Mouse (Mus musculus): ENCODE results near the gene Slc26a11. TPM values are rescaled to one million over a fixed set of nuclear protein-coding genes. Genes with fewer than 3 reads are reported as not detected.

The Slc26a11 gene
- polyA plus RNA-seq, 1 experiment from 2014 or later: 5.0 TPM

GRCm38 (mm10) chr11:119391386-119392000, 36.1 kb downstream of the Slc26a11 start:
- DNase-seq: no peak
- H3K9me3 ChIP-seq (ENCODE audit: control insufficient read depth, low read length): no peaks in the 10 kb centered on the region
- H3K4me1 ChIP-seq (ENCODE audit: control insufficient read depth, insufficient read depth, low read length): peaks cover 8% of the 10 kb centered on the region; the same call in 1 of the 2 replicates
- no peak overlapping the region for H3K4me2 ChIP-seq (ENCODE audit: low read length)
- peaks cover 76% of the 10 kb centered on the region for H3K27me3 ChIP-seq (ENCODE audit: control insufficient read depth, insufficient read depth, low read length)
- H3K4me3 ChIP-seq (replicated peaks; ENCODE audit: low read depth, low read length): no peak overlapping the region
- H3K9ac ChIP-seq (replicated peaks; ENCODE audit: low read length): no peak overlapping the region
- no peaks in the 10 kb centered on the region for H3K36me3 ChIP-seq (ENCODE audit: control insufficient read depth, insufficient read depth, low read length)
- WGBS: 29% methylated on average over 7 of the region's 7 CpGs
- no peak overlapping the region for H3K27ac ChIP-seq (replicated peaks; ENCODE audit: low read depth, low read length)
- ATAC-seq (ENCODE audit: low FRiP score, low TSS enrichment): no peak

GRCm38 (mm10) chr11:119392001-119392614, 36.8 kb downstream of the Slc26a11 start:
- Histone ChIP-seq H3K4me1 (ENCODE audit: control insufficient read depth, insufficient read depth, low read length) (peaks cover 8% of the 10 kb centered on the region; the same call in 1 of the 2 replicates), H3K9ac (replicated peaks; ENCODE audit: low read length) (no peak overlapping the region), H3K9me3 (ENCODE audit: control insufficient read depth, low read length) (no peaks in the 10 kb centered on the region), H3K36me3 (ENCODE audit: control insufficient read depth, insufficient read depth, low read length) (no peaks in the 10 kb centered on the region), H3K4me3 (replicated peaks; ENCODE audit: low read depth, low read length) (no peak overlapping the region), H3K4me2 (ENCODE audit: low read length) (no peak overlapping the region), H3K27ac (replicated peaks; ENCODE audit: low read depth, low read length) (no peak overlapping the region), H3K27me3 (ENCODE audit: control insufficient read depth, insufficient read depth, low read length) (peaks cover 76% of the 10 kb centered on the region)
- DNase-seq (no peak), ATAC-seq (ENCODE audit: low FRiP score, low TSS enrichment) (no peak)
- WGBS: 8% methylated on average over 12 of the region's 12 CpGs

- Histone ChIP-seq H3K4me1 (ENCODE audit: control insufficient read depth, insufficient read depth, low read length) (peaks cover 8% of the 10 kb centered on the region; the same call in 1 of the 2 replicates), H3K27ac (replicated peaks; ENCODE audit: low read depth, low read length) (no peak within 1 kb of the TSS), H3K36me3 (ENCODE audit: control insufficient read depth, insufficient read depth, low read length) (no peaks in the 10 kb centered on the region), H3K9me3 (ENCODE audit: control insufficient read depth, low read length) (no peaks in the 10 kb centered on the region), H3K9ac (replicated peaks; ENCODE audit: low read length) (no peak within 1 kb of the TSS; the same call in 1 of the 2 replicates), H3K27me3 (ENCODE audit: control insufficient read depth, insufficient read depth, low read length) (peaks cover 76% of the 10 kb centered on the region), H3K4me3 (replicated peaks; ENCODE audit: low read depth, low read length) (peak within 1 kb of the TSS; percentile 30), H3K4me2 (ENCODE audit: low read length) (peak within 1 kb of the TSS; percentile 55)
- DNase-seq (peak; percentile 57), ATAC-seq (ENCODE audit: low FRiP score, low TSS enrichment) (no peak)
- 2% methylated on average over 19 of the region's 19 CpGs for WGBS
Observed at GRCm38 (mm10) chr11:119392800-119393482, 37.6 kb downstream of the Slc26a11 start, which contains the start of gene Rnf213. Gene Rnf213, plus strand, starts transcription at chr11:119393100.

GRCm38 (mm10) chr11:119393483-119393804, 38.1 kb downstream of the Slc26a11 start:
- Histone ChIP-seq H3K27ac (replicated peaks; ENCODE audit: low read depth, low read length) (no peak overlapping the region), H3K27me3 (ENCODE audit: control insufficient read depth, insufficient read depth, low read length) (peaks cover 74% of the 10 kb centered on the region), H3K36me3 (ENCODE audit: control insufficient read depth, insufficient read depth, low read length) (no peaks in the 10 kb centered on the region), H3K4me1 (ENCODE audit: control insufficient read depth, insufficient read depth, low read length) (peaks cover 8% of the 10 kb centered on the region; the same call in 1 of the 2 replicates), H3K9me3 (ENCODE audit: control insufficient read depth, low read length) (no peaks in the 10 kb centered on the region), H3K9ac (replicated peaks; ENCODE audit: low read length) (no peak overlapping the region), H3K4me3 (replicated peaks; ENCODE audit: low read depth, low read length) (peak overlapping the region; percentile 30; the same call in 1 of the 2 replicates), H3K4me2 (ENCODE audit: low read length) (peak overlapping the region; percentile 55)
- 27% methylated on average over 7 of the region's 7 CpGs for WGBS
- DNase-seq: no peak
- ATAC-seq (ENCODE audit: low FRiP score, low TSS enrichment): no peak

GRCm38 (mm10) chr11:119394210-119394609, 38.9 kb downstream of the Slc26a11 start:
- no peaks in the 10 kb centered on the region for H3K9me3 ChIP-seq (ENCODE audit: control insufficient read depth, low read length)
- H3K36me3 ChIP-seq (ENCODE audit: control insufficient read depth, insufficient read depth, low read length): no peaks in the 10 kb centered on the region
- DNase-seq: no peak
- WGBS: 52% methylated on average over 6 of the region's 6 CpGs
- H3K4me2 ChIP-seq (ENCODE audit: low read length): no peak overlapping the region
- no peak for ATAC-seq (ENCODE audit: low FRiP score, low TSS enrichment)
- H3K4me1 ChIP-seq (ENCODE audit: control insufficient read depth, insufficient read depth, low read length): peaks cover 8% of the 10 kb centered on the region; the same call in 1 of the 2 replicates
- H3K9ac ChIP-seq (replicated peaks; ENCODE audit: low read length): no peak overlapping the region
- no peak overlapping the region for H3K4me3 ChIP-seq (replicated peaks; ENCODE audit: low read depth, low read length)
- peaks cover 66% of the 10 kb centered on the region for H3K27me3 ChIP-seq (ENCODE audit: control insufficient read depth, insufficient read depth, low read length)
- H3K27ac ChIP-seq (replicated peaks; ENCODE audit: low read depth, low read length): no peak overlapping the region

- Histone ChIP-seq H3K9me3 (ENCODE audit: control insufficient read depth, low read length) (no peaks in the 10 kb centered on the region), H3K9ac (replicated peaks; ENCODE audit: low read length) (no peak overlapping the region), H3K36me3 (ENCODE audit: control insufficient read depth, insufficient read depth, low read length) (no peaks in the 10 kb centered on the region), H3K4me3 (replicated peaks; ENCODE audit: low read depth, low read length) (no peak overlapping the region), H3K27ac (replicated peaks; ENCODE audit: low read depth, low read length) (no peak overlapping the region), H3K4me1 (ENCODE audit: control insufficient read depth, insufficient read depth, low read length) (peaks cover 3% of the 10 kb centered on the region; the same call in 1 of the 2 replicates), H3K27me3 (ENCODE audit: control insufficient read depth, insufficient read depth, low read length) (peaks cover 55% of the 10 kb centered on the region), H3K4me2 (ENCODE audit: low read length) (no peak overlapping the region)
- no peak for ATAC-seq (ENCODE audit: low FRiP score, low TSS enrichment)
- no peak for DNase-seq
- WGBS: 7% methylated on average over 7 of the region's 7 CpGs
Observed at GRCm38 (mm10) chr11:119395394-119395793, 40.0 kb downstream of the Slc26a11 start.

- Histone ChIP-seq H3K9ac (replicated peaks; ENCODE audit: low read length) (no peak overlapping the region), H3K36me3 (ENCODE audit: control insufficient read depth, insufficient read depth, low read length) (no peaks in the 10 kb centered on the region), H3K27me3 (ENCODE audit: control insufficient read depth, insufficient read depth, low read length) (peaks cover 49% of the 10 kb centered on the region), H3K9me3 (ENCODE audit: control insufficient read depth, low read length) (no peaks in the 10 kb centered on the region), H3K4me2 (ENCODE audit: low read length) (no peak overlapping the region), H3K4me3 (replicated peaks; ENCODE audit: low read depth, low read length) (no peak overlapping the region), H3K4me1 (ENCODE audit: control insufficient read depth, insufficient read depth, low read length) (peaks cover 3% of the 10 kb centered on the region; the same call in 1 of the 2 replicates), H3K27ac (replicated peaks; ENCODE audit: low read depth, low read length) (no peak overlapping the region)
- WGBS: 15% methylated on average over 13 of the region's 13 CpGs
- no peak for ATAC-seq (ENCODE audit: low FRiP score, low TSS enrichment)
- no peak for DNase-seq
Observed at GRCm38 (mm10) chr11:119395931-119396330, 40.6 kb downstream of the Slc26a11 start.

GRCm38 (mm10) chr11:119396461-119396860, 41.1 kb downstream of the Slc26a11 start:
- 46% methylated on average over 7 of the region's 7 CpGs for WGBS
- H3K9me3 ChIP-seq (ENCODE audit: control insufficient read depth, low read length): no peaks in the 10 kb centered on the region
- H3K27ac ChIP-seq (replicated peaks; ENCODE audit: low read depth, low read length): no peak overlapping the region
- H3K27me3 ChIP-seq (ENCODE audit: control insufficient read depth, insufficient read depth, low read length): peaks cover 44% of the 10 kb centered on the region
- H3K4me1 ChIP-seq (ENCODE audit: control insufficient read depth, insufficient read depth, low read length): peaks cover 3% of the 10 kb centered on the region; the same call in 1 of the 2 replicates
- no peak overlapping the region for H3K4me2 ChIP-seq (ENCODE audit: low read length)
- no peak overlapping the region for H3K4me3 ChIP-seq (replicated peaks; ENCODE audit: low read depth, low read length)
- no peak for DNase-seq
- no peak for ATAC-seq (ENCODE audit: low FRiP score, low TSS enrichment)
- no peak overlapping the region for H3K9ac ChIP-seq (replicated peaks; ENCODE audit: low read length)
- no peaks in the 10 kb centered on the region for H3K36me3 ChIP-seq (ENCODE audit: control insufficient read depth, insufficient read depth, low read length)
